Mouse (Mus musculus) heart, postnatal 36 days (tissue): ENCODE results near the gene Zscan2. TPM values are rescaled to one million over a fixed set of nuclear protein-coding genes. Genes with fewer than 3 reads are reported as not detected.

ENCODE experiments used
- DNase-seq, 2 experiments: peaks; one replicate each; pipeline ENCODE4 v3.0.0; 2021 to 2022
- intact Hi-C: fragments of 180-260 bp; cut with DNase I; formaldehyde crosslinking; loops from one replicate; pipeline ENCODE4 v1.15.1; 2025
- total RNA-seq, 2 experiments: library from RNA; stranded (reverse); gene quantifications; 2 replicates each; pipeline ENCODE4 v1.2.3; 2021

Gene Zscan2
- total RNA-seq, 2 experiments from 2014 or later: 5.5 to 5.7 TPM

DNA sequence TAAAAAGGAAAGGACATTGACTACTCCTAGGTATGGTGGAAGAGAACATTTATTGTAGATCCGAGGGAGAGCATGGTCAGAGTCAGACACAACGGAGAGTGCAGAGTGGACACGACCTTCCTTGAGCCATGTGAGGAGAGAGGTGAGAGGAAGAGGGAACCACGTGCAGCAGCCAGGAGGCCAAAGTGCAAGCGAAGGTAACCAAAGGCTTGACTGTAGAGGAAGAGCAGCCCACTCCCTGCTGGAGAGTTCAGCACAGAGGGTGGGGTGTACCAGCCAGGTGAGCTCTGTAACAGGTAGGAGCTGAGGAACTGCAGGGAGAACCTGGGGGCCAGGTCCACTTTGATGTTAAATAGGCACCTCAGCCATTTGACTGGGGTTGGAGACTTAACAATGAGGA, 18.6 kb upstream of the Zscan2 start:
- DNase-seq: no peak
- intact Hi-C loops: loop anchor here (10.0 kb wide), 1 partner anchor 457 kb away; the partner anchor contains the start of gene Fes

- DNase-seq: no peak
- intact Hi-C loops: loop anchor here (10.0 kb wide), 1 partner anchor 458 kb away; the partner anchor contains the start of gene Fes
Observed at GRCm38 (mm10) chr7:80843176-80843575, 17.5 kb upstream of the Zscan2 start.

GRCm38 (mm10) chr7:80843910-80844640, 16.6 kb upstream of the Zscan2 start:
- DNase-seq: no peak
- intact Hi-C loops: loop anchor here (10.0 kb wide), 1 partner anchor 459 kb away; the partner anchor contains the start of gene Fes

DNA sequence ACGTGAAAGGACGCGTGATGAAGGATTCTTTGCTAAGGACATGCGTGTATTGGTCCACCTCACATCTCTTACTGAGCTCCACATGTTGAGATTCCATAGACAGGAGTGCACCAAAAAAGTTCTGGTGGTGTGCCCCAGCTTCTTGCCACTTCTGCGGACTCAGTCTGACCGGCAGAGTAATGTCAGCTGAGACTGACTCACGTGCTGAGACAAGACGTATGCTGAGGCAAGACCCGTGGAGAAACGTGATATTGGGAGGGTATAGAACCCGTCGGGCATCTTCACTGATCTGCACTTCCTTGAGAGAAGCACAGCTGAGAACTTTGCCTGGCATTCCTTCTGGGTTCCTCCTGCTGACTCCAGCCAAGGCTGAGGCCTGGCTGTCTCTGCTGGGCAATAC, 16.0 kb upstream of the Zscan2 start:
- no peak for DNase-seq
- intact Hi-C loops: loop anchor here (10.0 kb wide), 1 partner anchor 460 kb away; the partner anchor contains the start of gene Fes

- intact Hi-C loops: loop anchor here (10.0 kb wide), 1 partner anchor 461 kb away; the partner anchor contains the start of gene Fes
- peak in 1 of 2 experiments; percentile 37 for DNase-seq
Observed at GRCm38 (mm10) chr7:80845621-80846279, 15.0 kb upstream of the Zscan2 start.

GRCm38 (mm10) chr7:80846280-80846678, 14.4 kb upstream of the Zscan2 start:
- no peak for DNase-seq
- intact Hi-C loops: loop anchor here (10.0 kb wide), 1 partner anchor 461 kb away; the partner anchor contains the start of gene Fes

- DNase-seq: no peak
- intact Hi-C loops: loop anchor here (10.0 kb wide), 1 partner anchor 462 kb away; the partner anchor contains the start of gene Fes
Observed at GRCm38 (mm10) chr7:80846709-80847108, 14.0 kb upstream of the Zscan2 start.

GRCm38 (mm10) chr7:80849267-80849666, 11.5 kb upstream of the Zscan2 start:
- intact Hi-C loops: loop anchor here (1.0 to 10.0 kb wide), 4 partner anchors 46 to 464 kb away; partner anchors contain the start of gene Fes
- DNase-seq: no peak

DNA sequence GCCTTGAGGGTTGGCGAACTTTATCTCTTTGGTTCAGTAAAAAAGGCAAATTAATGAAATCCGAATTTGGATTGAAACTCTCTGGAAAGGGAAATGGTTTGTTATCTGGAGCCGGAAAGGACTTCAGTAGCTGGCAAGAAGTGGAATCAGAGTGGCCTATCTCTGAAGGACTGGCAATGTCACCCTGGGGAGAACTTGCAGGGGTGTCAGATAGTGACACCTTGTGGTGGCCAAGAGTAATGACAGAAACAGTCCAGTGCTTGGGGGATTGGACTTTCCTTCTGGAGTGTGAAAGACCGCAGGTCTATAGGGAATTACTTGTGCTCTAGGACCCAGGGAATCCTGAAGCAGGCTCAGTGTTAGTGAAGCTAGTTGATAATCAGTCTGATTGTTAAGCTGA, 11.0 kb upstream of the Zscan2 start:
- peak; percentile 35 to 60 for DNase-seq
- intact Hi-C loops: loop anchor here (1.0 to 10.0 kb wide), 4 partner anchors 47 to 465 kb away; partner anchors contain the start of gene Fes

DNA sequence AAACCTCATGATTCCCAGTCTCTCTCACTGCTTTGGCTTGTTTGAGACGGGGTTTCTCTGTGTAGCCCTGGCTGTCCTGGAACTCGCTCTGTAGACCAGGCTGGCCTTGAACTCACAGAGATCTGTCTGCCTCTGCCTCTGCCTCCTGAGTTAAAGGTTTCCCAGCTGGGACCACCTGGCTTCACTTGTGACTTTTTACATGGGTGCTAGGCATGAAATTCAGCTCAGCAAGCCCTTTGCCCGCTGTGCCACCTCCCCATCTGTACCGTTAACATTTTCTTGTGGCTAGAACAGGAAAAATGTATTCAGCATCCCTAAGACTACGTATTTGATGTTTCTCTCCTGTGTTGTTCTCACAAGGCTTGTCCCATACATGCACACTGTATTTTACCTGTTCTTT, 10.2 kb upstream of the Zscan2 start:
- intact Hi-C loops: no loop called here
- no peak for DNase-seq

DNA sequence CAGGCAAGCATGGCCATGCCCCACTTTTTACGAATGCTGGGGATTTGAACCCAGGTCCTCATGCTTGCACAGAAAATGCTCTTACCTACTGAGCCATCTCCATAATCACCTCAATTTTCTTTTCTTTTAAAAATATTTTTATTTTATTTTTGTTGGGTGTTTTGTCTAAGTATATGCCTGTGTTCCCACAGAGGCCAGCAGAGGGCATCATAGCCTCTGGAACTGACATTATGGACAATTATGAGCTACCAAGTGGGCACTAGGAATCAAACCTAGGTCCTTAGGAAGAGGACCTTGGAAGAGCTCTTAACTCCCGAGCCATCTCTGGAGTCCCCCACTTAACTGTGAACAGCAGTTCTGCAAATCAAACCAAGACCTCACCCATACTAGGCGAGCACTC, 7.5 kb upstream of the Zscan2 start:
- no peak for DNase-seq

GRCm38 (mm10) chr7:80855316-80855715, 5.4 kb upstream of the Zscan2 start:
- intact Hi-C loops: no loop called here
- no peak for DNase-seq

More for the DNA sequence above, 7.5 kb upstream of the Zscan2 start:
- intact Hi-C loops: no loop called here

- intact Hi-C loops: loop anchor here (1.0 kb wide), 1 partner anchor 298 kb away; no protein-coding TSS in a partner anchor
- peak; percentile 79 to 84 for DNase-seq
Observed at GRCm38 (mm10) chr7:80857181-80857580, 3.5 kb upstream of the Zscan2 start.

DNA sequence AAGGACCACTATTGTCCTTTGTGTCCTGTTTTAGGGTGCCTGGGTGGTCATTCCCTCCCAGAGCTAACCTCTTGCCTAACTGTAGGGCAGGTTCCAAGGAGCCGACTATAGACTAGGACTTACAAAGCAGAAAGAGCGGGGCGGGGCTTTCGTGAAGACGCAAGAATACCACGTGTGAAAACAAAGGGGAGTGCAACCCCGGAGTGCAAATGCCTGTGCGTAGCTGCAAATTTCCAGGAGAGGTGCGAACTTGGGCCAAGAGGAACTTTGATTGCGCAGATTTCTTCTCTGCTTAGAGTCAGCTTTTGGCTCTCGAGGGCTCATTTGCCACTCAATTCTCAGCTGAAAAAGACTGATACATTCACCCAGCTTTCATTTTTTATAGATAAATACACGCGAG, 493 bp upstream of the Zscan2 start:
- peak; percentile 53 to 54 for DNase-seq
- intact Hi-C loops: loop anchor here (5.0 kb wide), 1 partner anchor 482 kb away; no protein-coding TSS in a partner anchor

DNA sequence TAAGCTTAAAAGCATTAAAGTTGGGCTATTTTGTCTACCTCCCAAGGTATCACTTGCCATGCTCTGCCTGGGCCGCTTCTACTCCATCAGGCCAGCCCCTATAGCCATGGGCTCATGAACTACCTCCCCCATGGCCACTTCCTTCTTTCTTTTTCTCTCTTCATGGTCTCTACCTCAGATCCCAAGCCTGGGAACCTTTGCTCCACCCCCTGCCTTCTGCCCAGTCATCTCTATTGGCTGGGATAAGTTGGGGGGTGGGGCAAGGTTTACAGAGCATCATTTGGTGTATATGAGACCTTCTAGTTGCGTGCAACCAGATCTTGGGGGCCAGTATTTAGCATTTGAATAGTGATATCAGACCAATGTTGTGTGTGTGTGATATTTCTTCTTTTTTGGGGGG, 1.8 kb downstream of the Zscan2 start:
- intact Hi-C loops: loop anchor here (5.0 kb wide), 1 partner anchor 480 kb away; no protein-coding TSS in a partner anchor
- DNase-seq: no peak

- intact Hi-C loops: loop anchor here (5.0 kb wide), 1 partner anchor 479 kb away; no protein-coding TSS in a partner anchor
- DNase-seq: no peak
Observed at GRCm38 (mm10) chr7:80863520-80863919, 2.8 kb downstream of the Zscan2 start.

GRCm38 (mm10) chr7:80864151-80864550, 3.4 kb downstream of the Zscan2 start:
- DNase-seq: no peak
- intact Hi-C loops: loop anchor here (5.0 kb wide), 1 partner anchor 478 kb away; no protein-coding TSS in a partner anchor

DNA sequence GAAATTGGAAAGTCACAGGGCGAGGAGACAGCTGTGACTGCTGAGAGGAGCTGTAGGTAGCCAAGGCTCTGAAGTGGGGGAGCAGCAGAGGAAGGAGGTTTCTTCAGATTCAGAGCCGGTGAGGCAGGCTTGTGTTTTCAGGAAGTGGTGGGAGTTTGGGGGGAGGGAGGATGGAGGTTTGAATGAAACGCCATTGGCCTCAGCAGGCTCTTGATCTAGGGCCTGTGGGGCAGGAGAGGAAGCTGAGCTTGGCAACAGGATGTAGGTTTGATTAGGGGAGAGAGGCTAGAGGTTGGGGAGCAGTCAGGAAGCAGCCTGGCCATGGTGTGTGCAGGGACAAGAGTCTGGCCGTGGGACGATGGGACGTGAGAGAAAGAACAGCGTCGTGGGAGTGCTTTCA, 4.1 kb downstream of the Zscan2 start:
- intact Hi-C loops: loop anchor here (5.0 kb wide), 1 partner anchor 477 kb away; no protein-coding TSS in a partner anchor
- no peak for DNase-seq

- DNase-seq: no peak
Observed at GRCm38 (mm10) chr7:80865521-80865920, 4.8 kb downstream of the Zscan2 start.

GRCm38 (mm10) chr7:80866514-80867147, 5.9 kb downstream of the Zscan2 start:
- no peak for DNase-seq
- intact Hi-C loops: no loop called here

More at GRCm38 (mm10) chr7:80865521-80865920, 4.8 kb downstream of the Zscan2 start:
- intact Hi-C loops: no loop called here
